Mouse (Mus musculus) E14TG2a.4 (cell line): ENCODE data around the gene Sh3bp5.

Source experiments
- CTCF ChIP-seq: conservative IDR thresholded peaks from 2 replicates; pipeline ENCODE4 v1.5.1; 2014; ENCODE audit warnings: low read length
- POU5F1 ChIP-seq: IDR thresholded peaks from 2 replicates; pipeline ENCODE4 v1.6.1; 2014; ENCODE audit warnings: low read length, borderline replicate concordance

DNA sequence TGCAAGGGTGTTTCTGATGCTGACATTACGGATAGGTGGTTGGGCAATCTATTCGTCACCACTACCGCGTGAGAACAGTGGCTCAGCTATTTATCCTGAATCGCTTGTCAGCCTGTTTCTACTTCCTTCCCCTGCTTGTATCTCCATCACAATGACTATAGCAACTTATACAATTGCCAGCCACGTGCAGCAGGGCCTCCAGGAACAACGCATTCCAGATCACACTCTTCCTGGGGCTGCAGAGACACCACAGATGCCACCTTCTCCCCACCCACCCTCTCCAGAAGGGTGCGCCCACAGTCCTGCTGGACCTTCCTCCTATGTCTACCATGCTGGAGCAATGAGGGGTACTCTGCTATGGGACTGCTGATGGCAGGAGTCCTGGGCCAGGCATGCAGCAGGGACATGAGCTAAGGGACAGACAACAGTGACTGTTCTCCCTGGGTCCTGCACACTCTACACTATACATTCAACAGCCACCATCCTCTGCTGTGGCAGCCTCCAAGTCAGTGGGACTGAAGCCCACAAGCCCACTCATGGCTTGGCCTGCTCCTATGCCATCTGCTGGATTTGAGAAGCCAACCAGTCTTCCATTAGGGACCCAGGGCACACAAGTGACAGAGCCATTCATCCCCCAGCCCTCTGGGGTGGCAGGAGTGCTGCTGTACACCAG is 42.9 kb downstream of the Sh3bp5 start:
- TF ChIP-seq POU5F1, result no peak
- TF ChIP-seq CTCF, result no peak
